Mouse (Mus musculus): Measurements from ENCODE around the gene Dnah7c. TPM values are rescaled to one million over a fixed set of nuclear protein-coding genes. Genes with fewer than 3 reads are reported as not detected.
A peak's percentile ranks its signal among the peaks of the same experiment; 100 is the strongest.
"Not testable (repeated sequence)": the region's sequence is repeated elsewhere in the genome, so short reads cannot be mapped to it uniquely, and the experiment has no call there.

Gene Dnah7c
- total RNA-seq, 2 experiments from 2014 or later: 0.38 to 0.90 TPM

GRCm38 (mm10) chr1:46725719-46726118 is 300.3 kb downstream of the Dnah7c start:
- peak in 1 of 2 experiments; percentile 10 for DNase-seq (ENCODE audit: low spot score in 2 of 2)

GRCm38 (mm10) chr1:46729731-46730130 is 304.3 kb downstream of the Dnah7c start:
- not testable (repeated sequence) for DNase-seq (ENCODE audit: low spot score in 2 of 2)

GRCm38 (mm10) chr1:46733405-46734106 is 308.2 kb downstream of the Dnah7c start:
- DNase-seq (ENCODE audit: low spot score in 2 of 2): not testable (repeated sequence)

- DNase-seq (ENCODE audit: low spot score in 2 of 2): peak in 1 of 2 experiments; percentile 30
These were observed 309.1 kb downstream of the Dnah7c start for GRCm38 (mm10) chr1:46734455-46734854.

- DNase-seq (ENCODE audit: low spot score in 2 of 2): not testable (repeated sequence)
These were observed 339.2 kb downstream of the Dnah7c start for GRCm38 (mm10) chr1:46764600-46764999.

- not testable (repeated sequence) for DNase-seq (ENCODE audit: low spot score in 2 of 2)
These were observed 343.9 kb downstream of the Dnah7c start for GRCm38 (mm10) chr1:46769318-46769717.

- DNase-seq (ENCODE audit: low spot score in 2 of 2): not testable (repeated sequence)
These were observed 344.8 kb downstream of the Dnah7c start for GRCm38 (mm10) chr1:46770077-46770695.

- DNase-seq (ENCODE audit: low spot score in 2 of 2): not testable (repeated sequence)
These were observed 356.8 kb downstream of the Dnah7c start for GRCm38 (mm10) chr1:46782227-46782626.

- DNase-seq (ENCODE audit: low spot score in 2 of 2): no peak
These were observed 379.7 kb downstream of the Dnah7c start for GRCm38 (mm10) chr1:46805074-46805473.

GRCm38 (mm10) chr1:46808630-46809029 is 383.2 kb downstream of the Dnah7c start:
- not testable (repeated sequence) for DNase-seq (ENCODE audit: low spot score in 2 of 2)

GRCm38 (mm10) chr1:46817934-46818333 is 392.5 kb downstream of the Dnah7c start:
- no peak for DNase-seq (ENCODE audit: low spot score in 2 of 2)

GRCm38 (mm10) chr1:46822256-46822972 is 397.0 kb downstream of the Dnah7c start:
- no peak for DNase-seq (ENCODE audit: low spot score in 2 of 2)

GRCm38 (mm10) chr1:46830066-46830843 is 404.9 kb downstream of the Dnah7c start:
- DNase-seq (ENCODE audit: low spot score in 2 of 2): peak in 1 of 2 experiments; percentile 37

GRCm38 (mm10) chr1:46831927-46832326 is 406.5 kb downstream of the Dnah7c start:
- no peak for DNase-seq (ENCODE audit: low spot score in 2 of 2)

GRCm38 (mm10) chr1:46843406-46843805 is 418.0 kb downstream of the Dnah7c start:
- DNase-seq (ENCODE audit: low spot score in 2 of 2): no peak

- no peak for DNase-seq (ENCODE audit: low spot score in 2 of 2)
These were observed 418.9 kb downstream of the Dnah7c start for GRCm38 (mm10) chr1:46844281-46844680.

- no peak for DNase-seq (ENCODE audit: low spot score in 2 of 2)
These were observed 419.8 kb downstream of the Dnah7c start for GRCm38 (mm10) chr1:46845221-46845620.

GRCm38 (mm10) chr1:46849758-46850157 is 424.4 kb downstream of the Dnah7c start:
- peak; percentile 55 to 90 for DNase-seq (ENCODE audit: low spot score in 2 of 2)

GRCm38 (mm10) chr1:46851586-46851985 is 426.2 kb downstream of the Dnah7c start:
- DNase-seq (ENCODE audit: low spot score in 2 of 2): no peak

- DNase-seq (ENCODE audit: low spot score in 2 of 2): no peak
These were observed 426.8 kb downstream of the Dnah7c start for GRCm38 (mm10) chr1:46852216-46852599.
